Mouse (Mus musculus) stomach, embryonic 16.5 days (tissue): ENCODE measurements around the gene Scamp3. TPM values are rescaled to one million over a fixed set of nuclear protein-coding genes. Genes with fewer than 3 reads are reported as not detected.
A peak's percentile ranks its signal among the peaks of the same experiment; 100 is the strongest.
"Not testable (repeated sequence)": the region's sequence is repeated elsewhere in the genome, so short reads cannot be mapped to it uniquely, and the experiment has no call there.

Experiments
- ATAC-seq: fragments of 200-750 bp; cut with Nextera tagmentation; 2 replicates; pipeline ENCODE4 v1.8.0; 2017; ENCODE audit warnings: moderate number of reproducible peaks, moderate TSS enrichment; ENCODE audit not compliant: insufficient read depth, low FRiP score
- H3K27ac ChIP-seq: fragments of 300-500 bp; sonication (generic); 2 replicates; pipeline ENCODE4 v1.5.1; 2014; ENCODE audit warnings: low read length
- H3K27me3 ChIP-seq: fragments of 300-500 bp; sonication (generic); 2 replicates; pipeline ENCODE4 v1.6.1; 2014; ENCODE audit warnings: low read length, control low read depth, mixed read lengths; ENCODE audit not compliant: control insufficient read depth, insufficient read depth
- H3K36me3 ChIP-seq: fragments of 300-500 bp; sonication (generic); 2 replicates; pipeline ENCODE4 v1.6.1; 2014; ENCODE audit warnings: low read length; ENCODE audit not compliant: control insufficient read depth, insufficient read depth
- H3K4me1 ChIP-seq: fragments of 300-500 bp; sonication (generic); 2 replicates; pipeline ENCODE4 v1.6.1; 2014; ENCODE audit warnings: low read length, control low read depth, mixed read lengths; ENCODE audit not compliant: control insufficient read depth, insufficient read depth
- H3K4me2 ChIP-seq: fragments of 300-500 bp; sonication (generic); 2 replicates; pipeline ENCODE4 v1.6.1; 2014; ENCODE audit warnings: low read depth, low read length, mixed read lengths
- H3K4me3 ChIP-seq: fragments of 300-500 bp; sonication (generic); replicated peaks from 2 replicates; pipeline ENCODE4 v1.5.1; 2014; ENCODE audit warnings: mild to moderate bottlenecking, low read length
- H3K9ac ChIP-seq: fragments of 300-500 bp; sonication (generic); 2 replicates; pipeline ENCODE4 v1.6.1; 2014; ENCODE audit warnings: low read length
- H3K9me3 ChIP-seq: fragments of 300-500 bp; sonication (generic); replicated peaks from 2 replicates; pipeline ENCODE4 v1.6.1; 2016; ENCODE audit warnings: low read length, control low read depth; ENCODE audit not compliant: control insufficient read depth
- WGBS: fragments of 180-500 bp; shearing (Covaris S2); extraction: QIAGEN DNeasy Blood & Tissue Kit; methylation state at CpG from one replicate; pipeline ENCODE4 v1.1.7; 2014; 5-methylcytosine and 5-hydroxymethylcytosine counted together
- polyA plus RNA-seq: library from polyadenylated mRNA; unstranded; fragments of >200 nt; fragmentation: Nextera tagmentation; extraction: Ambion mirVana; gene quantifications from 2 replicates; pipeline ENCODE4 v1.2.1, GENCODE M21; 2015

Gene Scamp3
- polyA plus RNA-seq, 1 experiment from 2014 or later = 104 TPM

GRCm38 (mm10) chr3:89159211-89159610, 18.1 kb upstream of the Scamp3 start:
- Histone ChIP-seq H3K4me1 (peaks cover 12% of the 10 kb centered on the region), H3K36me3 (no peaks in the 10 kb centered on the region), H3K27me3 (0 out of 2 replicates have a peak, but pooled peaks cover 2% of the 10 kb centered on the region), H3K4me3 (peak overlapping the region; percentile 63), H3K27ac (no peak overlapping the region), H3K4me2 (peak overlapping the region; percentile 99), H3K9ac (no peak overlapping the region; the same call in 1 of the 2 replicates), H3K9me3 (no peaks in the 10 kb centered on the region)
- no peak for ATAC-seq
- WGBS = 3% methylated on average over 13 of the region's 13 CpGs

- under 1% methylated on average over 66 of the region's 66 CpGs for WGBS
- Histone ChIP-seq H3K9ac (peak within 1 kb of the TSS; percentile 68), H3K27me3 (0 out of 2 replicates have a peak, but pooled peaks cover 2% of the 10 kb centered on the region), H3K36me3 (no peaks in the 10 kb centered on the region), H3K4me1 (peaks cover 12% of the 10 kb centered on the region), H3K4me2 (peak within 1 kb of the TSS; percentile 99), H3K9me3 (no peaks in the 10 kb centered on the region), H3K4me3 (peak within 1 kb of the TSS; percentile 63), H3K27ac (no peak within 1 kb of the TSS)
- ATAC-seq = peak; percentile 69
Observed at GRCm38 (mm10) chr3:89159616-89160344, 17.5 kb upstream of the Scamp3 start, which contains the start of gene Hcn3. TSS of gene Hcn3 (minus strand) at chr3:89160196.

GRCm38 (mm10) chr3:89161207-89161606, 16.1 kb upstream of the Scamp3 start:
- not testable (repeated sequence) for H3K27ac ChIP-seq, H3K27me3 ChIP-seq, ATAC-seq, H3K9me3 ChIP-seq, H3K4me3 ChIP-seq, H3K9ac ChIP-seq, H3K4me2 ChIP-seq, H3K36me3 ChIP-seq
- H3K4me1 ChIP-seq = peaks cover 20% of the 10 kb centered on the region

- WGBS = 80% methylated on average over 4 of the region's 4 CpGs
- Histone ChIP-seq H3K36me3 (no peaks in the 10 kb centered on the region), H3K4me1 (peaks cover 20% of the 10 kb centered on the region), H3K27me3 (0 out of 2 replicates have a peak, but pooled peaks cover 2% of the 10 kb centered on the region), H3K9ac (no peak overlapping the region), H3K4me2 (no peak overlapping the region), H3K27ac (no peak overlapping the region), H3K4me3 (no peak overlapping the region), H3K9me3 (no peaks in the 10 kb centered on the region)
- ATAC-seq = no peak
Observed at GRCm38 (mm10) chr3:89161786-89162185, 15.5 kb upstream of the Scamp3 start.

- Histone ChIP-seq H3K36me3 (peaks cover 6% of the 10 kb centered on the region), H3K4me3 (no peak overlapping the region), H3K4me2 (no peak overlapping the region), H3K27ac (no peak overlapping the region), H3K9me3 (no peaks in the 10 kb centered on the region), H3K9ac (no peak overlapping the region), H3K4me1 (peaks cover 23% of the 10 kb centered on the region), H3K27me3 (0 out of 2 replicates have a peak, but pooled peaks cover 2% of the 10 kb centered on the region)
- 63% methylated on average over 1 of the region's 1 CpGs for WGBS
- no peak for ATAC-seq
Observed at GRCm38 (mm10) chr3:89163123-89163522, 14.2 kb upstream of the Scamp3 start.

- 0 out of 2 replicates have a peak, but pooled peaks cover 2% of the 10 kb centered on the region for H3K27me3 ChIP-seq
- no peaks in the 10 kb centered on the region for H3K9me3 ChIP-seq
- WGBS = 70% methylated on average over 5 of the region's 5 CpGs
- H3K9ac ChIP-seq = peak overlapping the region; percentile 94
- peak overlapping the region; percentile 88 for H3K4me2 ChIP-seq
- H3K36me3 ChIP-seq = peaks cover 9% of the 10 kb centered on the region
- no peak for ATAC-seq
- peak overlapping the region; percentile 98; the same call in 1 of the 2 replicates for H3K27ac ChIP-seq
- peaks cover 23% of the 10 kb centered on the region for H3K4me1 ChIP-seq
- H3K4me3 ChIP-seq = peak overlapping the region; percentile 89
Observed at GRCm38 (mm10) chr3:89163643-89164245, 13.5 kb upstream of the Scamp3 start.

GRCm38 (mm10) chr3:89164506-89165267, 12.6 kb upstream of the Scamp3 start, which contains the start of gene Clk2:
TSS of gene Clk2 (plus strand) at chr3:89164795.
- peak; percentile 98 for ATAC-seq
- H3K36me3 ChIP-seq = peaks cover 18% of the 10 kb centered on the region
- WGBS = under 1% methylated on average over 76 of the region's 79 CpGs

GRCm38 (mm10) chr3:89165268-89165870, 11.9 kb upstream of the Scamp3 start:
- ATAC-seq = no peak
- whole genome bisulfite sequencing = 16% methylated on average over 12 of the region's 12 CpGs
- peak overlapping the region; percentile 89 for H3K4me3 ChIP-seq
- peak overlapping the region; percentile 98 for H3K27ac ChIP-seq
- H3K36me3 ChIP-seq = peaks cover 25% of the 10 kb centered on the region
- peak overlapping the region; percentile 88 for H3K4me2 ChIP-seq
- no peaks in the 10 kb centered on the region for H3K27me3 ChIP-seq
- peaks cover 16% of the 10 kb centered on the region for H3K4me1 ChIP-seq
- H3K9me3 ChIP-seq = no peaks in the 10 kb centered on the region
- H3K9ac ChIP-seq = peak overlapping the region; percentile 94

More at GRCm38 (mm10) chr3:89164506-89165267, 12.6 kb upstream of the Scamp3 start, which contains the start of gene Clk2:
- Histone ChIP-seq H3K4me1 (peaks cover 18% of the 10 kb centered on the region), H3K9me3 (no peaks in the 10 kb centered on the region), H3K9ac (peak within 1 kb of the TSS; percentile 94), H3K27me3 (no peaks in the 10 kb centered on the region), H3K27ac (peak within 1 kb of the TSS; percentile 98), H3K4me3 (peak within 1 kb of the TSS; percentile 89), H3K4me2 (peak within 1 kb of the TSS; percentile 88)
